Mouse (Mus musculus) midbrain, postnatal 0 days (tissue): ENCODE data around the gene S100a11. TPM values are rescaled to one million over a fixed set of nuclear protein-coding genes. Genes with fewer than 3 reads are reported as not detected.
A peak's percentile ranks its signal among the peaks of the same experiment; 100 is the strongest.

Experiments used
- ATAC-seq: fragments of 200-750 bp; cut with Nextera tagmentation; 2 replicates; pipeline ENCODE4 v1.8.0; 2017; ENCODE audit warnings: moderate number of reproducible peaks, mild to moderate bottlenecking, moderate TSS enrichment, moderate library complexity; ENCODE audit not compliant: low FRiP score
- DNase-seq: peaks from one replicate; pipeline ENCODE4 v3.0.0-alpha.2; 2015; ENCODE audit warnings: low spot score
- H3K27ac ChIP-seq: fragments of 300-500 bp; sonication (generic); 2 replicates; pipeline ENCODE4 v1.5.1; 2014; ENCODE audit warnings: low read depth, mild to moderate bottlenecking, low read length, mixed read lengths
- H3K27me3 ChIP-seq: fragments of 300-500 bp; sonication (generic); 2 replicates; pipeline ENCODE4 v1.6.1; 2014; ENCODE audit warnings: low read length, control low read depth, mixed read lengths; ENCODE audit not compliant: insufficient read depth
- H3K36me3 ChIP-seq: fragments of 300-500 bp; sonication (generic); 2 replicates; pipeline ENCODE4 v1.6.1; 2014; ENCODE audit warnings: low read length, control low read depth, mixed read lengths; ENCODE audit not compliant: insufficient read depth
- H3K4me1 ChIP-seq: fragments of 300-500 bp; sonication (generic); 2 replicates; pipeline ENCODE4 v1.6.1; 2014; ENCODE audit warnings: mild to moderate bottlenecking, control low read depth, antibody characterized with exemption, low read length, mixed read lengths; ENCODE audit not compliant: insufficient read depth
- H3K4me2 ChIP-seq: fragments of 300-500 bp; sonication (generic); 2 replicates; pipeline ENCODE4 v1.6.1; 2014; ENCODE audit warnings: low read depth, mild to moderate bottlenecking, low read length, mixed read lengths; ENCODE audit not compliant: poor library complexity, severe bottlenecking
- H3K4me3 ChIP-seq: fragments of 300-500 bp; sonication (generic); 2 replicates; pipeline ENCODE4 v1.5.1; 2014; ENCODE audit warnings: low read depth, mild to moderate bottlenecking, low read length, moderate library complexity
- H3K9ac ChIP-seq: fragments of 300-500 bp; sonication (generic); replicated peaks from 2 replicates; pipeline ENCODE4 v1.6.1; 2014; ENCODE audit warnings: mild to moderate bottlenecking, low read length, moderate library complexity, mixed read lengths; ENCODE audit not compliant: poor library complexity, severe bottlenecking
- H3K9me3 ChIP-seq: fragments of 300-500 bp; sonication (generic); 2 replicates; pipeline ENCODE4 v1.6.1; 2016; ENCODE audit warnings: low read length, control low read depth
- CTCF ChIP-seq: IDR thresholded peaks from 2 replicates; pipeline ENCODE4 v1.5.1; 2016; ENCODE audit warnings: antibody characterized with exemption, mild to moderate bottlenecking
- WGBS: fragments of 180-500 bp; shearing (Covaris S2); extraction: QIAGEN DNeasy Blood & Tissue Kit; methylation state at CpG from one replicate; pipeline ENCODE4 v1.1.7; 2014; 5-methylcytosine and 5-hydroxymethylcytosine counted together
- polyA plus RNA-seq: library from polyadenylated mRNA; unstranded; fragments of >200 nt; fragmentation: Nextera tagmentation; extraction: Ambion mirVana; gene quantifications from 2 replicates; pipeline ENCODE4 v1.2.1, GENCODE M21; 2015
- total RNA-seq: library from RNA; depleted of rRNA; stranded (reverse); fragments of >200 nt; gene quantifications from 2 replicates; pipeline ENCODE4 v1.2.3, GENCODE M21; 2014

S100a11 gene
- total and polyA plus RNA-seq, 2 experiments from 2014 or later: 11.0 to 200 TPM

DNA sequence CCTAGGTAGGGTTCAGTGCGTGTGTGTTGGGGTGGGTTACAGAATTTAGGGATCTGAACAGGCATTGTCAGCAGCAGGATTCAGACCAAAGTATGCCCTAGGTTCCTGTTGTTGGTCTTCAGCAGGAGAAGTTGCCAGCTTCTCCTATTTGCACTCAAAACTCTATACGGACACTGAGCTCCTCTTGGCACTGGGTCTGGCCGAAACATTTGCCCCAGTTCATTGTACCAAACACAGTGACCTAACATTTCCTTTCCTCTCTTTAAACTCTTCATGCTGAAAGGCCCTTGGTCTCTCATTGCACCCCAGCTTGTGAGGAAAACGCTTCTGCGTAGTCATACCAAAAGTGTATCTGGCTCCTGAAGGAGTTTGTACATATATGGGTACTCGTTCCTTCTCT is 39.7 kb downstream of the S100a11 start:
- Histone ChIP-seq H3K36me3 (no peaks in the 10 kb centered on the region; the same call in 1 of the 2 replicates), H3K9me3 (no peaks in the 10 kb centered on the region), H3K27ac (no peak overlapping the region), H3K4me1 (0 out of 2 replicates have a peak, but pooled peaks cover 4% of the 10 kb centered on the region), H3K27me3 (no peaks in the 10 kb centered on the region), H3K9ac (no peak overlapping the region), H3K4me3 (no peak overlapping the region), H3K4me2 (no peak overlapping the region)
- 93% methylated on average over 6 of the region's 6 CpGs for WGBS
- no peak for TF ChIP-seq CTCF
- DNase-seq (no peak), ATAC-seq (no peak)

GRCm38 (mm10) chr3:93562372-93562771 is 42.1 kb downstream of the S100a11 start:
- no peaks in the 10 kb centered on the region for H3K27me3 ChIP-seq
- no peak overlapping the region for H3K27ac ChIP-seq
- no peak overlapping the region for H3K4me3 ChIP-seq
- no peak for ATAC-seq
- TF ChIP-seq CTCF: no peak
- no peaks in the 10 kb centered on the region; the same call in 1 of the 2 replicates for H3K36me3 ChIP-seq
- H3K9ac ChIP-seq: no peak overlapping the region
- no peak overlapping the region for H3K4me2 ChIP-seq
- 93% methylated on average over 2 of the region's 2 CpGs for WGBS
- no peak for DNase-seq
- no peaks in the 10 kb centered on the region for H3K9me3 ChIP-seq
- H3K4me1 ChIP-seq: no peaks in the 10 kb centered on the region

- ATAC-seq (no peak), DNase-seq (no peak)
- Histone ChIP-seq H3K36me3 (no peaks in the 10 kb centered on the region; the same call in 1 of the 2 replicates), H3K9ac (no peak overlapping the region), H3K9me3 (no peaks in the 10 kb centered on the region), H3K27ac (no peak overlapping the region), H3K4me3 (no peak overlapping the region), H3K4me2 (no peak overlapping the region), H3K4me1 (no peaks in the 10 kb centered on the region), H3K27me3 (no peaks in the 10 kb centered on the region)
- no peak for TF ChIP-seq CTCF
- 95% methylated on average over 4 of the region's 4 CpGs for WGBS
Observed at GRCm38 (mm10) chr3:93563216-93563615, 42.9 kb downstream of the S100a11 start.

- no peak overlapping the region for H3K4me2 ChIP-seq
- H3K9me3 ChIP-seq: no peaks in the 10 kb centered on the region
- ATAC-seq: no peak
- DNase-seq: no peak
- H3K27me3 ChIP-seq: no peaks in the 10 kb centered on the region
- 88% methylated on average over 3 of the region's 3 CpGs for WGBS
- no peaks in the 10 kb centered on the region for H3K4me1 ChIP-seq
- no peak overlapping the region for H3K4me3 ChIP-seq
- no peak overlapping the region for H3K9ac ChIP-seq
- H3K27ac ChIP-seq: no peak overlapping the region
- TF ChIP-seq CTCF: no peak
- no peaks in the 10 kb centered on the region; the same call in 1 of the 2 replicates for H3K36me3 ChIP-seq
Observed at GRCm38 (mm10) chr3:93566892-93567291, 46.6 kb downstream of the S100a11 start.

GRCm38 (mm10) chr3:93567721-93568120 is 47.4 kb downstream of the S100a11 start:
- Histone ChIP-seq H3K27me3 (no peaks in the 10 kb centered on the region), H3K27ac (no peak overlapping the region), H3K9ac (no peak overlapping the region), H3K9me3 (no peaks in the 10 kb centered on the region), H3K36me3 (no peaks in the 10 kb centered on the region; the same call in 1 of the 2 replicates), H3K4me1 (no peaks in the 10 kb centered on the region), H3K4me3 (no peak overlapping the region), H3K4me2 (no peak overlapping the region)
- 93% methylated on average over 6 of the region's 6 CpGs for WGBS
- DNase-seq (no peak), ATAC-seq (no peak)
- TF ChIP-seq CTCF: no peak

DNA sequence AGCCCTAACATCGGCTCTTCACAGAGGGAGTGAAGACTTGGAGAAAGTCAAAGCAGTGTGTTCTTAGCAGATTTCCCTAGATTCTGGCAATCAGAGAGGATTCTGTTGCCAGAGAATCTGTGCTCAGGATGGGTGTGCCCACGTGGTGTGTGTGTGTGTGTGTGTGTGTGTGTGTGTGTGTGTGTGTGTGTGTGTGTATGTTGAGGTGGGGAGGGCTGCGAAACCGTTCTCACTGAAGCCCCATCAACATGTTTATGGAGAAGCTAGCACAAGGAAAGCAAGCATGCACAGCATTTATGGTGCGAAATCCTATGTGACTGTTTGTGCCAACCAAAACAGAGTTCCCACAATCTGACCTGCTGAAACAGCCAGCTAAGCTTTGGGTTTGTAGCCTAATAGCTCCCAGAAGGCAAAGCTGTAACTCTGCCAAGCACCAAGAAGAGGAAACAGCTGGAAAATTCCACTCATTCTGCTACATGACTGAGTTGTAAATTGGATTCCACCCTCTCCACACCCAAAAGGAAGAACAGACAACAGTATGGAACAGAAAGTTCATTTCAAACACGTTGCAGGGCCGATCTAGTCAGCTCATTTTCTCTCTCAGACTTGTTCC is 48.2 kb downstream of the S100a11 start:
- H3K9me3 ChIP-seq: no peaks in the 10 kb centered on the region
- TF ChIP-seq CTCF: no peak
- H3K4me2 ChIP-seq: no peak overlapping the region
- DNase-seq (peak; percentile 67), ATAC-seq (no peak)
- H3K9ac ChIP-seq: no peak overlapping the region
- H3K4me3 ChIP-seq: no peak overlapping the region
- H3K36me3 ChIP-seq: no peaks in the 10 kb centered on the region; the same call in 1 of the 2 replicates
- H3K27ac ChIP-seq: no peak overlapping the region
- H3K4me1 ChIP-seq: no peaks in the 10 kb centered on the region
- WGBS: 71% methylated on average over 7 of the region's 7 CpGs
- H3K27me3 ChIP-seq: no peaks in the 10 kb centered on the region
